Mouse (Mus musculus) C2C12 (cell line): ENCODE measurements around the gene Metap1d.

Source experiments
- CTCF ChIP-seq: IDR thresholded peaks from one replicate; pipeline ENCODE4 v1.5.1; 2011; ENCODE audit not compliant: control insufficient read depth, insufficient read depth, insufficient read length
- FOSL1 ChIP-seq: IDR thresholded peaks from one replicate; pipeline ENCODE4 v1.8.0; 2011; ENCODE audit warnings: mild to moderate bottlenecking, low read length; ENCODE audit not compliant: poor library complexity, insufficient read depth, severe bottlenecking
- MAX ChIP-seq: IDR thresholded peaks from one replicate; pipeline ENCODE4 v1.6.1; 2011; ENCODE audit warnings: mild to moderate bottlenecking, control low read depth
- MYOG ChIP-seq: IDR thresholded peaks from one replicate; pipeline ENCODE4 v1.6.1; 2011; ENCODE audit not compliant: control insufficient read depth, insufficient read length; ENCODE audit errors: extremely low read depth
- USF1 ChIP-seq: IDR thresholded peaks from one replicate; pipeline ENCODE4 v1.6.1; 2011; ENCODE audit warnings: low read depth, mild to moderate bottlenecking, control low read depth, moderate library complexity

DNA sequence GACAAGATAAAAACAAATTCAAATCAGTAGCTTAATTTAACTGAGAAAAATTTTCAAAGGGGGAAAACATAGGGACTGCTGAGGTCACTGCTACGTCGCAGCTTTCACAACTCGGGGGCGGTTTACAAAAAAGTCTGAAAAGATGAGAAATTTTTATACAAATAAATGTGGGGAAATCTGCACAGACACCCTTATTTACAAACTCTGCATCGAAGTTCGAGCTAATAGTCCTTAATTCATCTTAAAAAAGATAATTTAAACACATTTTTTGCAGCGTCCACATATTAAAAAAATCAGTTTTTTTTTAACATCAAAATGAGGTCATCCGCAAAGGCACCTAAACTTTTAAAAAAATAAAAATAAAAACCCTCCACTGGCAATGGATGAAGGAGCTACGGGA, 90.5 kb downstream of the Metap1d start:
- TF ChIP-seq CTCF = no peak
- TF ChIP-seq MAX = no peak
- TF ChIP-seq MYOG = no peak
- TF ChIP-seq USF1 = no peak
- no peak for TF ChIP-seq FOSL1
